Mouse (Mus musculus): Measurements from ENCODE around the gene Tbl3.

GRCm38 (mm10) chr17:24667416-24667815, 40.0 kb downstream of the Tbl3 start:
- TF ChIP-seq EP300 (IDR thresholded peaks at IDR 0.05; ENCODE audit: low read depth) (no peak), CTCF (IDR thresholded peaks at IDR 0.05; ENCODE audit: low read depth) (peak; percentile 79)

All from liver, embryonic 14.5 days (tissue).